Mouse (Mus musculus): ENCODE data around the gene Mrpl38.
"Not testable (repeated sequence)": the region's sequence is repeated elsewhere in the genome, so short reads cannot be mapped to it uniquely, and the experiment has no call there.

Mrpl38 gene

GRCm38 (mm10) chr11:116109441-116110081 is 29.1 kb downstream of the Mrpl38 start:
- peak; percentile 56 for DNase-seq

- peak; percentile 82 for DNase-seq
These were observed 30.1 kb downstream of the Mrpl38 start for GRCm38 (mm10) chr11:116108464-116109137.

- DNase-seq: no peak
These were observed 30.8 kb downstream of the Mrpl38 start for GRCm38 (mm10) chr11:116107777-116108285.

GRCm38 (mm10) chr11:116106963-116107776 is 31.5 kb downstream of the Mrpl38 start:
- peak; percentile 44 for DNase-seq

GRCm38 (mm10) chr11:116106154-116106962 is 32.3 kb downstream of the Mrpl38 start:
- DNase-seq: no peak

GRCm38 (mm10) chr11:116105065-116105464 is 33.6 kb downstream of the Mrpl38 start:
- DNase-seq: no peak

- DNase-seq: peak; percentile 75
These were observed 34.5 kb downstream of the Mrpl38 start for GRCm38 (mm10) chr11:116104006-116104646.

- DNase-seq: peak; percentile 50
These were observed 35.1 kb downstream of the Mrpl38 start for GRCm38 (mm10) chr11:116103572-116103971.

GRCm38 (mm10) chr11:116102472-116102871 is 36.2 kb downstream of the Mrpl38 start:
- peak; percentile 27 for DNase-seq

- peak; percentile 66 for DNase-seq
These were observed 36.7 kb downstream of the Mrpl38 start for GRCm38 (mm10) chr11:116101931-116102381.

GRCm38 (mm10) chr11:116100839-116101238 is 37.8 kb downstream of the Mrpl38 start:
- no peak for DNase-seq

GRCm38 (mm10) chr11:116100385-116100784 is 38.3 kb downstream of the Mrpl38 start:
- DNase-seq: peak; percentile 78

- no peak for DNase-seq
These were observed 39.2 kb downstream of the Mrpl38 start for GRCm38 (mm10) chr11:116099462-116099861.

GRCm38 (mm10) chr11:116098711-116099460 is 39.8 kb downstream of the Mrpl38 start:
- DNase-seq: no peak

GRCm38 (mm10) chr11:116096213-116097108 is 42.2 kb downstream of the Mrpl38 start:
- no peak for DNase-seq

- DNase-seq: peak; percentile 79
These were observed 43.1 kb downstream of the Mrpl38 start for GRCm38 (mm10) chr11:116095573-116095972.

GRCm38 (mm10) chr11:116093771-116094565 is 44.7 kb downstream of the Mrpl38 start:
- no peak for DNase-seq

GRCm38 (mm10) chr11:116092959-116093358 is 45.7 kb downstream of the Mrpl38 start:
- not testable (repeated sequence) for DNase-seq

GRCm38 (mm10) chr11:116091591-116091990 is 47.1 kb downstream of the Mrpl38 start:
- DNase-seq: no peak
